Mouse (Mus musculus): ENCODE measurements around the gene Map2k5. TPM values are rescaled to one million over a fixed set of nuclear protein-coding genes. Genes with fewer than 3 reads are reported as not detected.
A peak's percentile ranks its signal among the peaks of the same experiment; 100 is the strongest.

Map2k5 gene
- polyA plus RNA-seq, 1 experiment from 2014 or later = 29.5 TPM

GRCm38 (mm10) chr9:63308441-63308840 is 69.3 kb downstream of the Map2k5 start:
- Histone ChIP-seq H3K27ac (no peak overlapping the region), H3K4me2 (ENCODE audit: low read length) (no peak overlapping the region), H3K9ac (ENCODE audit: low read depth, low read length) (no peak overlapping the region), H3K9me3 (replicated peaks; ENCODE audit: low read length) (no peaks in the 10 kb centered on the region), H3K4me1 (replicated peaks; ENCODE audit: insufficient read depth, low read length) (no peaks in the 10 kb centered on the region), H3K27me3 (ENCODE audit: insufficient read depth, low read length) (no peaks in the 10 kb centered on the region), H3K4me3 (replicated peaks; ENCODE audit: low read depth, low read length) (no peak overlapping the region), H3K36me3 (ENCODE audit: insufficient read depth, low read length) (no peaks in the 10 kb centered on the region)
- 68% methylated on average over 4 of the region's 4 CpGs for WGBS
- ATAC-seq (replicated peaks; ENCODE audit: low FRiP score, low read depth) (no peak), DNase-seq (ENCODE audit: low spot score) (no peak)
- no peak for TF ChIP-seq CTCF (IDR thresholded peaks at IDR 0.05; ENCODE audit: low read depth)

- Histone ChIP-seq H3K36me3 (ENCODE audit: insufficient read depth, low read length) (0 out of 2 replicates have a peak, but pooled peaks cover 9% of the 10 kb centered on the region), H3K4me2 (ENCODE audit: low read length) (no peak overlapping the region)
- WGBS = 93% methylated on average over 4 of the region's 4 CpGs
Measured at GRCm38 (mm10) chr9:63302511-63302910, 75.2 kb downstream of the Map2k5 start.

GRCm38 (mm10) chr9:63298656-63299055 is 79.0 kb downstream of the Map2k5 start:
- Histone ChIP-seq H3K9me3 (replicated peaks; ENCODE audit: low read length) (0 out of 2 replicates have a peak, but pooled peaks cover 4% of the 10 kb centered on the region), H3K4me3 (replicated peaks; ENCODE audit: low read depth, low read length) (no peak overlapping the region), H3K27ac (no peak overlapping the region), H3K27me3 (ENCODE audit: insufficient read depth, low read length) (no peaks in the 10 kb centered on the region), H3K4me1 (replicated peaks; ENCODE audit: insufficient read depth, low read length) (no peaks in the 10 kb centered on the region; the same call in 1 of the 2 replicates), H3K4me2 (ENCODE audit: low read length) (no peak overlapping the region), H3K9ac (ENCODE audit: low read depth, low read length) (no peak overlapping the region), H3K36me3 (ENCODE audit: insufficient read depth, low read length) (0 out of 2 replicates have a peak, but pooled peaks cover 9% of the 10 kb centered on the region)
- no peak for DNase-seq (ENCODE audit: low spot score)
- WGBS = 98% methylated on average over 3 of the region's 3 CpGs
- ATAC-seq (replicated peaks; ENCODE audit: low FRiP score, low read depth) = no peak
- TF ChIP-seq CTCF (IDR thresholded peaks at IDR 0.05; ENCODE audit: low read depth) = no peak

More at GRCm38 (mm10) chr9:63302511-63302910, 75.2 kb downstream of the Map2k5 start:
- H3K4me1 ChIP-seq (replicated peaks; ENCODE audit: insufficient read depth, low read length) = no peaks in the 10 kb centered on the region
- ATAC-seq (replicated peaks; ENCODE audit: low FRiP score, low read depth) (no peak), DNase-seq (ENCODE audit: low spot score) (no peak)
- H3K4me3 ChIP-seq (replicated peaks; ENCODE audit: low read depth, low read length) = no peak overlapping the region
- 0 out of 2 replicates have a peak, but pooled peaks cover 4% of the 10 kb centered on the region for H3K9me3 ChIP-seq (replicated peaks; ENCODE audit: low read length)
- no peak for TF ChIP-seq CTCF (IDR thresholded peaks at IDR 0.05; ENCODE audit: low read depth)
- no peaks in the 10 kb centered on the region for H3K27me3 ChIP-seq (ENCODE audit: insufficient read depth, low read length)
- no peak overlapping the region for H3K27ac ChIP-seq
- no peak overlapping the region for H3K9ac ChIP-seq (ENCODE audit: low read depth, low read length)

GRCm38 (mm10) chr9:63295551-63295958 is 82.1 kb downstream of the Map2k5 start:
- Histone ChIP-seq H3K36me3 (ENCODE audit: insufficient read depth, low read length) (peaks cover 6% of the 10 kb centered on the region; the same call in 1 of the 2 replicates), H3K4me2 (ENCODE audit: low read length) (no peak overlapping the region), H3K4me3 (replicated peaks; ENCODE audit: low read depth, low read length) (no peak overlapping the region), H3K4me1 (replicated peaks; ENCODE audit: insufficient read depth, low read length) (no peaks in the 10 kb centered on the region; the same call in 1 of the 2 replicates), H3K9me3 (replicated peaks; ENCODE audit: low read length) (0 out of 2 replicates have a peak, but pooled peaks cover 4% of the 10 kb centered on the region), H3K9ac (ENCODE audit: low read depth, low read length) (no peak overlapping the region), H3K27ac (no peak overlapping the region), H3K27me3 (ENCODE audit: insufficient read depth, low read length) (no peaks in the 10 kb centered on the region)
- 55% methylated on average over 7 of the region's 7 CpGs for WGBS
- no peak for TF ChIP-seq CTCF (IDR thresholded peaks at IDR 0.05; ENCODE audit: low read depth)
- DNase-seq (ENCODE audit: low spot score) = peak; percentile 23
- no peak for ATAC-seq (replicated peaks; ENCODE audit: low FRiP score, low read depth)

- H3K27ac ChIP-seq = peak overlapping the region; percentile 31; the same call in 1 of the 2 replicates
- no peaks in the 10 kb centered on the region; the same call in 1 of the 2 replicates for H3K4me1 ChIP-seq (replicated peaks; ENCODE audit: insufficient read depth, low read length)
- H3K36me3 ChIP-seq (ENCODE audit: insufficient read depth, low read length) = peaks cover 6% of the 10 kb centered on the region; the same call in 1 of the 2 replicates
- DNase-seq (ENCODE audit: low spot score) = peak; percentile 37
- no peak overlapping the region for H3K4me2 ChIP-seq (ENCODE audit: low read length)
- no peaks in the 10 kb centered on the region for H3K27me3 ChIP-seq (ENCODE audit: insufficient read depth, low read length)
- no peak overlapping the region for H3K9ac ChIP-seq (ENCODE audit: low read depth, low read length)
- H3K9me3 ChIP-seq (replicated peaks; ENCODE audit: low read length) = no peaks in the 10 kb centered on the region
- no peak overlapping the region for H3K4me3 ChIP-seq (replicated peaks; ENCODE audit: low read depth, low read length)
- peak; percentile 27; the same call in 1 of the 2 replicates for TF ChIP-seq CTCF (IDR thresholded peaks at IDR 0.05; ENCODE audit: low read depth)
- 68% methylated on average over 6 of the region's 6 CpGs for WGBS
- ATAC-seq (replicated peaks; ENCODE audit: low FRiP score, low read depth) = no peak
Measured at GRCm38 (mm10) chr9:63294846-63295245, 82.9 kb downstream of the Map2k5 start.

- Histone ChIP-seq H3K4me1 (replicated peaks; ENCODE audit: insufficient read depth, low read length) (no peaks in the 10 kb centered on the region; the same call in 1 of the 2 replicates), H3K27ac (no peak overlapping the region), H3K4me3 (replicated peaks; ENCODE audit: low read depth, low read length) (no peak overlapping the region), H3K4me2 (ENCODE audit: low read length) (no peak overlapping the region), H3K36me3 (ENCODE audit: insufficient read depth, low read length) (peaks cover 3% of the 10 kb centered on the region; the same call in 1 of the 2 replicates), H3K27me3 (ENCODE audit: insufficient read depth, low read length) (no peaks in the 10 kb centered on the region), H3K9ac (ENCODE audit: low read depth, low read length) (no peak overlapping the region), H3K9me3 (replicated peaks; ENCODE audit: low read length) (no peaks in the 10 kb centered on the region)
- peak; percentile 65 for DNase-seq (ENCODE audit: low spot score)
- 23% methylated on average over 13 of the region's 13 CpGs for WGBS
- no peak for ATAC-seq (replicated peaks; ENCODE audit: low FRiP score, low read depth)
- TF ChIP-seq CTCF (IDR thresholded peaks at IDR 0.05; ENCODE audit: low read depth) = no peak
Measured at GRCm38 (mm10) chr9:63293781-63294480, 83.8 kb downstream of the Map2k5 start.

Measured in kidney, postnatal 0 days (tissue).